Mouse (Mus musculus) liver, adult 2 months (tissue): ENCODE measurements around the gene Nfia. TPM values are rescaled to one million over a fixed set of nuclear protein-coding genes. Genes with fewer than 3 reads are reported as not detected.
A peak's percentile ranks its signal among the peaks of the same experiment; 100 is the strongest.

ENCODE experiments used
- DNase-seq: peaks from one replicate; pipeline ENCODE4 v3.0.0-alpha.2; 2011; ENCODE audit warnings: low read depth, low spot score; ENCODE audit errors: extremely low read depth
- H3K27ac ChIP-seq: fragments of 200-500 bp; replicated peaks from 2 replicates; pipeline ENCODE4 v1.5.1; 2012; ENCODE audit warnings: low read depth, mild to moderate bottlenecking, control low read depth, inconsistent platforms, low read length; ENCODE audit not compliant: insufficient read depth
- H3K27me3 ChIP-seq: fragments of 200-500 bp; 2 replicates; pipeline ENCODE4 v1.6.1; 2012; ENCODE audit warnings: mild to moderate bottlenecking, moderate library complexity, low read length, inconsistent platforms; ENCODE audit not compliant: control insufficient read depth, insufficient read depth
- H3K36me3 ChIP-seq: fragments of 200-500 bp; 2 replicates; pipeline ENCODE4 v1.6.1; 2012; ENCODE audit warnings: low read length, inconsistent platforms; ENCODE audit not compliant: control insufficient read depth, insufficient read depth
- H3K4me1 ChIP-seq: fragments of 200-500 bp; 2 replicates; pipeline ENCODE4 v1.6.1; 2011; ENCODE audit warnings: low read length; ENCODE audit not compliant: control insufficient read depth, insufficient read depth
- H3K4me3 ChIP-seq: fragments of 200-500 bp; 2 replicates; pipeline ENCODE4 v1.5.1; 2011; ENCODE audit warnings: low read depth, mild to moderate bottlenecking, control low read depth, low read length, moderate library complexity; ENCODE audit not compliant: insufficient read depth
- H3K79me2 ChIP-seq: fragments of 200-500 bp; 2 replicates; pipeline ENCODE4 v1.6.1; 2012; ENCODE audit warnings: inconsistent platforms, mild to moderate bottlenecking, low read length, moderate library complexity; ENCODE audit not compliant: control insufficient read depth, insufficient read depth
- H3K9ac ChIP-seq: fragments of 200-500 bp; 2 replicates; pipeline ENCODE4 v1.6.1; 2012; ENCODE audit warnings: low read depth, mild to moderate bottlenecking, control low read depth, inconsistent platforms, low read length
- CTCF ChIP-seq: fragments of 200-500 bp; IDR thresholded peaks from 2 replicates; pipeline ENCODE4 v1.5.1; 2011; ENCODE audit warnings: low read depth, low read length, control low read depth
- POLR2A ChIP-seq: fragments of 200-500 bp; IDR thresholded peaks from 2 replicates; pipeline ENCODE4 v1.6.1; 2011; ENCODE audit warnings: low read length, control low read depth; ENCODE audit not compliant: insufficient read depth; ENCODE audit errors: extremely low read depth
- WGBS: fragments of 180-500 bp; shearing (Covaris S2); methylation state at CpG from one replicate; pipeline ENCODE4 v1.1.7; 2018; 5-methylcytosine and 5-hydroxymethylcytosine counted together
- polyA plus RNA-seq: library from polyadenylated mRNA; depleted of rRNA; stranded (reverse); fragments of >200 nt; gene quantifications from 2 replicates; pipeline ENCODE4 v1.2.3, GENCODE M21; 2012
- total RNA-seq: library from RNA; depleted of rRNA; stranded (reverse); fragments of >200 nt; gene quantifications from 2 replicates; pipeline ENCODE4 v1.2.3, GENCODE M21; 2014

Nfia gene
- total and polyA plus RNA-seq, 2 experiments: 12.5 to 32.2 TPM

DNA sequence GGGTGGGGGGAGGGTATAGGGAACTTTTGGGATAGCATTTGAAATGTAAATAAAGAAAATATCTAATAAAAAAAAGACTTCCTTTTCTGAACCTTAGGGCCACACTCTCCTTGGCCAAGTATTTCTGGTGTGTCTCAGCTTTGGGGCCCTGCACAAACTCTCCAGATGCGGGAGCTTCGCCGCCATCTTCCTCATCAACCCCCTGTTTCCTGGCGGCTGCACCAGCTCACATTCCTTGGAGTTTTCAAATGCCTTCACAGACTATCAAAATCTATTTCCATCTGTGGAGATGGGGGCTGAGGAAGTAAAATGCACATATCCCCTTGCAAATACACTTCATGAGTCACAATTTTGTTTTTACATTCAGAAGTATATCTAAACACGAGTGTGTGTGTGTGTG is 75.1 kb downstream of the Nfia start:
- WGBS: 90% methylated on average over 5 of the region's 5 CpGs
- no peak for DNase-seq
- no peak overlapping the region for H3K9ac ChIP-seq

DNA sequence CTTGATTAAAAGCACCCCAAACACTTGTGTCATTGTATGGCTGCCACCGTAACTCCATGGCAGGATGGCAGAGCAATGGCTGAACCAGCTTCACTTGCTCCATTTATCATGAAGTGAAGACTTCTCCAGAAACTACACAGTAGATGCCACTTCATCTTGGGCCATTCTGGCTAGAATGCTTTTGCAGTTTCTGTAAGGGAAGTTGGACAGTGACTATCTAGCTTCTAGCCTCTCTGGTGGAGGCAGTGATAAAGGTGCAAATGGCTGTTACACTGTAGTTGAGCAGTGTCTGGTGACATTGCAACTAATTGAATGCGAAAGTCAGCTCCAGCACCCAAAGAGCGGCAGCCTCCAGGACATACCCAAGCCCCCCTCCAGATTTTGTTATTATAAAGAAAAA is 78.5 kb downstream of the Nfia start:
- WGBS: 96% methylated on average over 3 of the region's 3 CpGs
- Histone ChIP-seq H3K4me3 (no peak overlapping the region), H3K9ac (no peak overlapping the region), H3K4me1 (peaks cover 15% of the 10 kb centered on the region), H3K79me2 (peaks cover 27% of the 10 kb centered on the region; the same call in 1 of the 2 replicates), H3K27ac (no peak overlapping the region), H3K27me3 (no peaks in the 10 kb centered on the region), H3K36me3 (peaks cover 5% of the 10 kb centered on the region)
- DNase-seq: no peak
- TF ChIP-seq CTCF (no peak), POLR2A (no peak)

More for the DNA sequence above, 75.1 kb downstream of the Nfia start:
- no peak overlapping the region for H3K27ac ChIP-seq
- no peak overlapping the region for H3K4me3 ChIP-seq
- H3K36me3 ChIP-seq: peaks cover 5% of the 10 kb centered on the region
- peaks cover 27% of the 10 kb centered on the region; the same call in 1 of the 2 replicates for H3K79me2 ChIP-seq
- no peaks in the 10 kb centered on the region for H3K27me3 ChIP-seq
- H3K4me1 ChIP-seq: peaks cover 7% of the 10 kb centered on the region
- TF ChIP-seq POLR2A (no peak), CTCF (no peak)

DNA sequence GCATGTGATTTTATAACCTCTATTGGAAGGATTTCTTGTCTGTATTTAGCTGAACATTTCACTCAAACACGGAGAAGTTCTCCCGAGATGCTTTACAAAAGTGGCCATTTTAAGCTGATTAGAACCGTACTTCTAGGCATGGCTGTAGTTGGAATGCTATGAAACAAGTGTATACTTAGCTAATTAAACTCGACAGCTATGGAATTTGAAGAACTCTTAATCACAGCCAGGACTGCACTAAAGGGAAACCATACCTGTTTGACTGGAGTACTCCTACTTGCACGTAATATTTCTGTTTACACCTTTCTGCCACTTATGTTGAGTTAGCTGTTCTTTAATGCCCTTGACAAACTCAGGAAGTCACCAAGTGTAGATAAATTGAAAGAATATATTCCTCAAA is 79.2 kb downstream of the Nfia start:
- Histone ChIP-seq H3K4me1 (peaks cover 16% of the 10 kb centered on the region), H3K9ac (no peak overlapping the region), H3K27ac (no peak overlapping the region), H3K36me3 (peaks cover 5% of the 10 kb centered on the region), H3K79me2 (peaks cover 28% of the 10 kb centered on the region; the same call in 1 of the 2 replicates), H3K4me3 (no peak overlapping the region), H3K27me3 (no peaks in the 10 kb centered on the region)
- TF ChIP-seq CTCF: no peak
- no peak for TF ChIP-seq POLR2A
- 95% methylated on average over 5 of the region's 5 CpGs for WGBS
- no peak for DNase-seq

DNA sequence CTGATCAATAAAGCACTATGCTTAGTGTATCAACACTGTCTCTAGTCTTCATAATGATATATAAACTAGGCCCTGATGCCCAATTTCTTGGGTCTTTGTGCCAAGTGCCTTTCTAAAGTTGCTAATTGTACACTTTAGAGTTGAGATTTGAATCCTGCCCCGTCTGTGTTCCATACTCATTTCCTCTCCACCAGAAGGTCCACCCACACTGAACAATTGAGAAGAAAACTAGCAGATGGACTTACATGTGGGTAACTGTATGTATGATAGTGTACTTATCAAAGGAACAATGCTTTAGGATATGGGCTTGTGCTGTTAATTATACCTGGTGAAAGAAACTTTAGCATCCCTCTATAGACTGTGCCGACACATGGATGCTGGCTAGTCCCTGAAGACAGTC is 80.1 kb downstream of the Nfia start:
- H3K27ac ChIP-seq: no peak overlapping the region
- H3K36me3 ChIP-seq: peaks cover 5% of the 10 kb centered on the region
- H3K79me2 ChIP-seq: peaks cover 25% of the 10 kb centered on the region; the same call in 1 of the 2 replicates
- TF ChIP-seq POLR2A: no peak
- no peak overlapping the region for H3K4me3 ChIP-seq
- H3K27me3 ChIP-seq: no peaks in the 10 kb centered on the region
- no peak overlapping the region for H3K9ac ChIP-seq
- DNase-seq: no peak
- H3K4me1 ChIP-seq: peaks cover 16% of the 10 kb centered on the region
- 92% methylated on average over 2 of the region's 2 CpGs for WGBS

DNA sequence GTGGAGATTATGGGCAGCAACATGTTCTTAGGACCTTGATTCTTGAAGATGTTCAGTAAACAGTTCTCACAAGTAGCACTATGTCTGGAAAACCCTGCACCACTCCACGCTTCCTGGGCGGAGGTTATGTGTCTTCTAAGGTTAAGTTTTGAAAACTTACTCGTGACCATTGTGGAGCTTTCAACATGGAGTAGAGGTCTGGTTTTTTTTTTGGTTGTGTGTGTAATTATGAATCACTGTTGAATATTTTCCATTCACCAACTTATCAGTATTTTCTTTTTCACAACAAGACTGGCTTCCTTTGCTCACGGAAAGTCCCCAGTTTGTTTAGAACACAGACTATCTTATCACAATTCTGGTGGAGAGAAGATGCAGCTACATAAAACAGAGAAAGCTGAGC is 82.2 kb downstream of the Nfia start:
- H3K36me3 ChIP-seq: no peaks in the 10 kb centered on the region
- H3K4me1 ChIP-seq: peaks cover 22% of the 10 kb centered on the region
- WGBS: 63% methylated on average over 4 of the region's 4 CpGs
- TF ChIP-seq CTCF: no peak
- TF ChIP-seq POLR2A: no peak
- DNase-seq: no peak
- H3K9ac ChIP-seq: no peak overlapping the region
- H3K4me3 ChIP-seq: no peak overlapping the region
- H3K27ac ChIP-seq: no peak overlapping the region
- peaks cover 22% of the 10 kb centered on the region; the same call in 1 of the 2 replicates for H3K79me2 ChIP-seq
- H3K27me3 ChIP-seq: no peaks in the 10 kb centered on the region

DNA sequence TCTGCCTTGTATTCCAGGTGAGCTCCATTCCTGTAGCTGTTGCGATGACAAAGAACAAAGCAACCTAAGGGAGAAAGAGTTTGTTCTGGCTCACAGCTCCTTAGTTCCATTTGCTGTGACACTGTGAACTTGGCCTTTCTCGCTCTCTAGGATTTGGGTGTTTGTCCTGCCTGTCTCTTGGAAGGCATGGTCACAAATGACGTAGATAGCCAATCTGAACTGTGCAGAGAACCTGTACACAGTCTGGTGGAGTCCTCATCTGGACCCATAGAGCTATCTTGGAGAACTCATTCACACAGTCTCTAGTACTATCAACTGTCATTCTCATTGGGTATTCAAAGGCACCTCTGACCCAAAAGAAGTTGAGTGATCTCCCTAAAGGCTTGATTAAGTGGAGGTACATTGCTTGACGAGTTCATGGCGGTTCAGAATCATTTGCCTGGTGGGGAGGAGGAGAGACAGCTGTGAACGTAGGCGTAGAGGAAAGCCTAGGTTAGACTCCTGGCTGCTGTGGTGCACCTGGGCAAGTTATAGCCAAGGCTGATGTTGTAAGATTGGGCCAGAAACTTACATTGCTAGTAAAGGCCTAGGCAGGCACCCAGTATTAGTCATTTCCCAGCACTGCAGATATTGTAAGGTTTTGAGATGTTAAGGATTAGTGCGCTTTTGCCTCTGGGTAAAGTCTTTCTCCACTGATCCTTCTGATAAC is 83.3 kb downstream of the Nfia start:
- Histone ChIP-seq H3K4me3 (no peak overlapping the region), H3K36me3 (no peaks in the 10 kb centered on the region), H3K4me1 (peaks cover 21% of the 10 kb centered on the region), H3K9ac (no peak overlapping the region), H3K27ac (peak overlapping the region; percentile 68), H3K27me3 (no peaks in the 10 kb centered on the region), H3K79me2 (peaks cover 24% of the 10 kb centered on the region; the same call in 1 of the 2 replicates)
- TF ChIP-seq POLR2A (no peak), CTCF (no peak)
- DNase-seq: peak; percentile 90
- 68% methylated on average over 8 of the region's 8 CpGs for WGBS
